Mouse (Mus musculus) midbrain, embryonic 14.5 days (tissue): Measurements from ENCODE around the gene Bod1. TPM values are rescaled to one million over a fixed set of nuclear protein-coding genes. Genes with fewer than 3 reads are reported as not detected.

ENCODE experiments used
- ATAC-seq: fragments of 200-750 bp; cut with Nextera tagmentation; 2 replicates; pipeline ENCODE4 v1.8.0; 2017; ENCODE audit warnings: moderate number of reproducible peaks, moderate library complexity; ENCODE audit not compliant: low FRiP score, low TSS enrichment
- DNase-seq: peaks from one replicate; pipeline ENCODE4 v3.0.0-alpha.2; 2015
- H3K27ac ChIP-seq: fragments of 300-500 bp; sonication (generic); replicated peaks from 2 replicates; pipeline ENCODE4 v1.5.1; 2014; ENCODE audit warnings: mild to moderate bottlenecking, low read depth, low read length, moderate library complexity
- H3K27me3 ChIP-seq: fragments of 300-500 bp; sonication (generic); 2 replicates; pipeline ENCODE4 v1.6.1; 2014; ENCODE audit warnings: low read length, control low read depth, mixed read lengths; ENCODE audit not compliant: control insufficient read depth, insufficient read depth
- H3K36me3 ChIP-seq: fragments of 300-500 bp; sonication (generic); 2 replicates; pipeline ENCODE4 v1.6.1; 2014; ENCODE audit warnings: low read length, control low read depth; ENCODE audit not compliant: control insufficient read depth, insufficient read depth
- H3K4me1 ChIP-seq: fragments of 300-500 bp; sonication (generic); 2 replicates; pipeline ENCODE4 v1.6.1; 2014; ENCODE audit warnings: mild to moderate bottlenecking, antibody characterized with exemption, low read length, control low read depth; ENCODE audit not compliant: control insufficient read depth, insufficient read depth
- H3K4me2 ChIP-seq: fragments of 300-500 bp; sonication (generic); 2 replicates; pipeline ENCODE4 v1.6.1; 2014; ENCODE audit warnings: mild to moderate bottlenecking, low read length, moderate library complexity
- H3K4me3 ChIP-seq: fragments of 300-500 bp; sonication (generic); replicated peaks from 2 replicates; pipeline ENCODE4 v1.5.1; 2014; ENCODE audit warnings: low read depth, low read length
- H3K9ac ChIP-seq: fragments of 300-500 bp; sonication (generic); replicated peaks from 2 replicates; pipeline ENCODE4 v1.6.1; 2014; ENCODE audit warnings: mild to moderate bottlenecking, low read length, moderate library complexity
- H3K9me3 ChIP-seq: fragments of 300-500 bp; sonication (generic); 2 replicates; pipeline ENCODE4 v1.6.1; 2016; ENCODE audit warnings: low read length, control low read depth, mixed read lengths; ENCODE audit not compliant: control insufficient read depth
- WGBS: fragments of 180-500 bp; shearing (Covaris S2); extraction: QIAGEN DNeasy Blood & Tissue Kit; methylation state at CpG from one replicate; pipeline ENCODE4 v1.1.7; 2014; 5-methylcytosine and 5-hydroxymethylcytosine counted together
- polyA plus RNA-seq: library from polyadenylated mRNA; unstranded; fragments of >200 nt; fragmentation: Nextera tagmentation; extraction: Ambion mirVana; gene quantifications from 2 replicates; pipeline ENCODE4 v1.2.1, GENCODE M21; 2014

Bod1 gene
- polyA plus RNA-seq, 1 experiment from 2014 or later, result 168 TPM

GRCm38 (mm10) chr11:31676661-31677252, 5.1 kb upstream of the Bod1 start:
- WGBS, result 89% methylated on average over 3 of the region's 3 CpGs
- ATAC-seq (no peak), DNase-seq (no peak)
- H3K4me2 ChIP-seq, result no peak overlapping the region
- no peaks in the 10 kb centered on the region for H3K9me3 ChIP-seq
- no peak overlapping the region for H3K4me3 ChIP-seq
- no peak overlapping the region for H3K9ac ChIP-seq
- no peaks in the 10 kb centered on the region for H3K27me3 ChIP-seq
- H3K4me1 ChIP-seq, result no peaks in the 10 kb centered on the region
- no peaks in the 10 kb centered on the region for H3K36me3 ChIP-seq
- no peak overlapping the region for H3K27ac ChIP-seq

GRCm38 (mm10) chr11:31675430-31675829, 3.7 kb upstream of the Bod1 start:
- H3K9me3 ChIP-seq, result no peaks in the 10 kb centered on the region
- H3K4me1 ChIP-seq, result peaks cover 4% of the 10 kb centered on the region
- 22% methylated on average over 2 of the region's 2 CpGs for WGBS
- no peak overlapping the region for H3K9ac ChIP-seq
- no peaks in the 10 kb centered on the region for H3K27me3 ChIP-seq
- no peak overlapping the region for H3K27ac ChIP-seq
- no peak overlapping the region for H3K4me2 ChIP-seq
- DNase-seq (peak; percentile 90), ATAC-seq (no peak)
- H3K4me3 ChIP-seq, result no peak overlapping the region
- no peaks in the 10 kb centered on the region for H3K36me3 ChIP-seq

- peak overlapping the region; percentile 96 for H3K9ac ChIP-seq
- peaks cover 21% of the 10 kb centered on the region for H3K36me3 ChIP-seq
- DNase-seq (no peak), ATAC-seq (peak; percentile 57)
- no peaks in the 10 kb centered on the region for H3K9me3 ChIP-seq
- H3K4me1 ChIP-seq, result peaks cover 9% of the 10 kb centered on the region
- no peaks in the 10 kb centered on the region for H3K27me3 ChIP-seq
- WGBS, result 11% methylated on average over 9 of the region's 9 CpGs
- H3K27ac ChIP-seq, result no peak overlapping the region
- H3K4me3 ChIP-seq, result peak overlapping the region; percentile 88
- peak overlapping the region; percentile 65 for H3K4me2 ChIP-seq
Measured at GRCm38 (mm10) chr11:31672170-31672563, 482 bp upstream of the Bod1 start.

GRCm38 (mm10) chr11:31670468-31670921, 1.2 kb downstream of the Bod1 start:
- 78% methylated on average over 5 of the region's 5 CpGs for WGBS
- no peak overlapping the region for H3K27ac ChIP-seq
- ATAC-seq (no peak), DNase-seq (no peak)
- no peaks in the 10 kb centered on the region for H3K9me3 ChIP-seq
- peak overlapping the region; percentile 58 for H3K4me2 ChIP-seq
- peak overlapping the region; percentile 88 for H3K4me3 ChIP-seq
- peaks cover 9% of the 10 kb centered on the region for H3K4me1 ChIP-seq
- no peaks in the 10 kb centered on the region for H3K27me3 ChIP-seq
- peaks cover 36% of the 10 kb centered on the region for H3K36me3 ChIP-seq
- H3K9ac ChIP-seq, result no peak overlapping the region

- Histone ChIP-seq H3K4me2 (no peak overlapping the region), H3K4me1 (peaks cover 9% of the 10 kb centered on the region), H3K27ac (no peak overlapping the region), H3K27me3 (no peaks in the 10 kb centered on the region), H3K9me3 (no peaks in the 10 kb centered on the region), H3K4me3 (no peak overlapping the region), H3K9ac (no peak overlapping the region), H3K36me3 (peaks cover 48% of the 10 kb centered on the region)
- DNase-seq (no peak), ATAC-seq (no peak)
- 97% methylated on average over 9 of the region's 9 CpGs for WGBS
Measured at GRCm38 (mm10) chr11:31669172-31669869, 2.4 kb downstream of the Bod1 start.

GRCm38 (mm10) chr11:31664186-31664585, 7.5 kb downstream of the Bod1 start:
- no peak overlapping the region for H3K9ac ChIP-seq
- H3K9me3 ChIP-seq, result no peaks in the 10 kb centered on the region
- no peak overlapping the region for H3K27ac ChIP-seq
- H3K4me2 ChIP-seq, result no peak overlapping the region
- no peak for ATAC-seq
- H3K4me1 ChIP-seq, result no peaks in the 10 kb centered on the region
- no peak for DNase-seq
- peaks cover 81% of the 10 kb centered on the region for H3K36me3 ChIP-seq
- H3K27me3 ChIP-seq, result no peaks in the 10 kb centered on the region
- H3K4me3 ChIP-seq, result no peak overlapping the region
- WGBS, result 82% methylated on average over 2 of the region's 2 CpGs

- H3K27me3 ChIP-seq, result no peaks in the 10 kb centered on the region
- H3K27ac ChIP-seq, result no peak overlapping the region
- WGBS, result 96% methylated on average over 4 of the region's 4 CpGs
- no peak overlapping the region for H3K9ac ChIP-seq
- H3K4me3 ChIP-seq, result no peak overlapping the region
- no peaks in the 10 kb centered on the region for H3K4me1 ChIP-seq
- no peak overlapping the region for H3K4me2 ChIP-seq
- DNase-seq, result no peak
- no peaks in the 10 kb centered on the region for H3K9me3 ChIP-seq
- peaks cover 75% of the 10 kb centered on the region for H3K36me3 ChIP-seq
- ATAC-seq, result no peak
Measured at GRCm38 (mm10) chr11:31663501-31663900, 8.2 kb downstream of the Bod1 start.

- no peak overlapping the region for H3K9ac ChIP-seq
- H3K4me2 ChIP-seq, result no peak overlapping the region
- H3K36me3 ChIP-seq, result peaks cover 71% of the 10 kb centered on the region
- H3K4me1 ChIP-seq, result no peaks in the 10 kb centered on the region
- H3K9me3 ChIP-seq, result no peaks in the 10 kb centered on the region
- ATAC-seq, result no peak
- H3K4me3 ChIP-seq, result no peak overlapping the region
- no peak overlapping the region for H3K27ac ChIP-seq
- WGBS, result 77% methylated on average over 5 of the region's 5 CpGs
- no peak for DNase-seq
- no peaks in the 10 kb centered on the region for H3K27me3 ChIP-seq
Measured at GRCm38 (mm10) chr11:31662872-31663446, 8.7 kb downstream of the Bod1 start.

- H3K27me3 ChIP-seq, result no peaks in the 10 kb centered on the region
- H3K36me3 ChIP-seq, result peaks cover 64% of the 10 kb centered on the region
- no peak overlapping the region for H3K4me2 ChIP-seq
- H3K9me3 ChIP-seq, result no peaks in the 10 kb centered on the region
- ATAC-seq (no peak), DNase-seq (no peak)
- WGBS, result 96% methylated on average over 7 of the region's 7 CpGs
- H3K4me1 ChIP-seq, result no peaks in the 10 kb centered on the region
- no peak overlapping the region for H3K4me3 ChIP-seq
- no peak overlapping the region for H3K27ac ChIP-seq
- H3K9ac ChIP-seq, result no peak overlapping the region
Measured at GRCm38 (mm10) chr11:31662214-31662613, 9.5 kb downstream of the Bod1 start.
